Mouse (Mus musculus) heart, embryonic 13.5 days (tissue): ENCODE results near the gene Timm50. TPM values are rescaled to one million over a fixed set of nuclear protein-coding genes. Genes with fewer than 3 reads are reported as not detected.

ENCODE experiments used
- ATAC-seq: fragments of 200-750 bp; cut with Nextera tagmentation; 2 replicates; pipeline ENCODE4 v1.8.0; 2017; ENCODE audit warnings: moderate TSS enrichment; ENCODE audit not compliant: insufficient number of reproducible peaks, low FRiP score, low TSS enrichment; ENCODE audit errors: extremely low read depth
- H3K27ac ChIP-seq: fragments of 300-500 bp; sonication (generic); replicated peaks from 2 replicates; pipeline ENCODE4 v1.5.1; 2015; ENCODE audit warnings: moderate library complexity, mild to moderate bottlenecking, inconsistent platforms
- H3K27me3 ChIP-seq: fragments of 300-500 bp; sonication (generic); replicated peaks from 2 replicates; pipeline ENCODE4 v1.6.1; 2015; ENCODE audit warnings: mild to moderate bottlenecking, inconsistent platforms
- H3K36me3 ChIP-seq: fragments of 300-500 bp; sonication (generic); 2 replicates; pipeline ENCODE4 v1.6.1; 2015; ENCODE audit warnings: mild to moderate bottlenecking, inconsistent platforms
- H3K4me1 ChIP-seq: fragments of 300-500 bp; sonication (generic); 2 replicates; pipeline ENCODE4 v1.6.1; 2015; ENCODE audit warnings: inconsistent platforms
- H3K4me2 ChIP-seq: fragments of 300-500 bp; sonication (generic); 2 replicates; pipeline ENCODE4 v1.6.1; 2015; ENCODE audit warnings: inconsistent platforms, mild to moderate bottlenecking, moderate library complexity
- H3K4me3 ChIP-seq: fragments of 300-500 bp; sonication (generic); 2 replicates; pipeline ENCODE4 v1.5.1; 2015; ENCODE audit warnings: moderate library complexity, mild to moderate bottlenecking, inconsistent platforms
- H3K9ac ChIP-seq: fragments of 300-500 bp; sonication (generic); 2 replicates; pipeline ENCODE4 v1.6.1; 2015; ENCODE audit warnings: inconsistent platforms, mild to moderate bottlenecking, moderate library complexity
- H3K9me3 ChIP-seq: fragments of 300-500 bp; sonication (generic); 2 replicates; pipeline ENCODE4 v1.6.1; 2016; ENCODE audit warnings: inconsistent platforms
- WGBS: fragments of 180-500 bp; shearing (Covaris S2); methylation state at CpG from one replicate; pipeline ENCODE4 v1.1.7; 2015; ENCODE audit warnings: mixed read lengths; 5-methylcytosine and 5-hydroxymethylcytosine counted together
- polyA plus RNA-seq: library from polyadenylated mRNA; unstranded; fragments of >200 nt; fragmentation: Nextera tagmentation; extraction: Ambion mirVana; gene quantifications from 2 replicates; pipeline ENCODE4 v1.2.1, GENCODE M21; 2015

The Timm50 gene
- polyA plus RNA-seq, 1 experiment from 2014 or later, result 114 TPM

DNA sequence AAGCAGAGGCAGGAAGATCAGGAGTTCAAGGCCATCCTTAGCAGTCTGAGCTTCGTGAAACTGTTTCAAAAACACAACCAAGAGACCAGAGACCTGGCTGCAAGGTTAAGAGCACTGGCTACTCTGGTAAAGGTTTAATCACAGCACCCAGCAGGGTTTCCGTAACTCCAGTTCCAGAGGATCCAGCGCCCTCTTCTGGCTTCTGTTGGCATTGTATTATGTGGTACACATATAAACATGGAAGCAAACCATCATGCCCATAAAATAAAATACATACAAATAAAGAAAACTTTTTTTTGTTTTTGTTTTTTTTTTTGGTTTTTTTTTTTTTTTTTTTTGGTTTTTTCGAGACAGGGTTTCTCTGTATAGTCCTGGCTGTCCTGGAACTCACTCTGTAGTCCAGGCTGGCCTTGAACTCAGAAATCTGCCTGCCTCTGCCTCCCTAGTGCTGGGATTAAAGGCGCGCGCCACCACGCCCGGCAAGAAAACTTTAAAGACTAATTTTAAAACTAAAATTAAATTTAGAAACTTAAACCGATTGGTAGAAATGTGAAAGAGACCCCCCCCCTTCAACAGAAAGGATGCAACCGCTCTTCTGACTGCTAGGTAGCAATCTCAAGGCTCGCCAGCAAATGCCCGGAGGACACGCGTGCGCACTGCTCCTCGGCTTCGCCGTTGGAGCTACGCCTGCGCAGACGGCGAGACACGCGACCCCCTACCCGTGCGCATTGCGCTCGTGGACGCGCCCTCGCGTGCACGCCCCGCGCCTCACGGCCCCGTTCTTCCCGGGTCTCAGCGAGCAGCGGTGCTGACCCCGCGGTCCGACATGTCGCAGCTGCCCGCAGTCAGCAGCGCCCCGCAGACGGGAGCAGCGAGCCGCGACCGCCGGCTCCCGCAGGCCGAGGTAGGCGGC lies 44.5 kb downstream of the Timm50 start, which contains the start of gene Eid2:
TSS of gene Eid2 (plus strand) at position 753 of the 913 bp plus-strand sequence.
- peak within 1 kb of the TSS; percentile 86 for H3K27ac ChIP-seq
- peaks cover 11% of the 10 kb centered on the region for H3K4me1 ChIP-seq
- peak within 1 kb of the TSS; percentile 92 for H3K4me3 ChIP-seq
- peaks cover 28% of the 10 kb centered on the region for H3K36me3 ChIP-seq
- H3K4me2 ChIP-seq, result peak within 1 kb of the TSS; percentile 90
- peak within 1 kb of the TSS; percentile 98 for H3K9ac ChIP-seq
- no peaks in the 10 kb centered on the region for H3K9me3 ChIP-seq
- WGBS, result 6% methylated on average over 54 of the region's 57 CpGs
- peak; percentile 79 for ATAC-seq
- no peaks in the 10 kb centered on the region; the same call in 1 of the 2 replicates for H3K27me3 ChIP-seq

DNA sequence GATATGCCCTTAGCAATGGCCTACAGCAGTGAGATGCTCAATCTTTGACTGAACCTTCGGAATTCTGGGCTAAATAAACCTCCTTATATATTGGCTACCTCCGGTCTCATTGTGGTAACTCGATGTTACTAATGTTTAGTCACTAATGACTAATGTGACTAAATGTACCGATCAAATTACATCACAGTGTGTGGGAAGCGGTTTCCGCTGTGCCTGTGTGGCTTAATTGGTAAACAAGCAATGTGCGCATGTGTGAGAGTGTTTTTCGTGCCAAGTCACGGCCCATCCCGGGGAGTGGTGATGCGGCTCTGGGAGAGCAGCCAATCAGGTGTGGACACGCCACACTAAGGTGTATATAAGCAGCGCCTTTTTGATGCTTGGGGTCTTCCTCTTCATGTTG lies 46.5 kb downstream of the Timm50 start:
- Histone ChIP-seq H3K9ac (no peak overlapping the region), H3K4me2 (no peak overlapping the region), H3K9me3 (no peaks in the 10 kb centered on the region), H3K4me3 (no peak overlapping the region), H3K27me3 (no peaks in the 10 kb centered on the region; the same call in 1 of the 2 replicates), H3K4me1 (peaks cover 11% of the 10 kb centered on the region), H3K36me3 (peaks cover 14% of the 10 kb centered on the region), H3K27ac (no peak overlapping the region)
- no peak for ATAC-seq
- 81% methylated on average over 13 of the region's 13 CpGs for WGBS

DNA sequence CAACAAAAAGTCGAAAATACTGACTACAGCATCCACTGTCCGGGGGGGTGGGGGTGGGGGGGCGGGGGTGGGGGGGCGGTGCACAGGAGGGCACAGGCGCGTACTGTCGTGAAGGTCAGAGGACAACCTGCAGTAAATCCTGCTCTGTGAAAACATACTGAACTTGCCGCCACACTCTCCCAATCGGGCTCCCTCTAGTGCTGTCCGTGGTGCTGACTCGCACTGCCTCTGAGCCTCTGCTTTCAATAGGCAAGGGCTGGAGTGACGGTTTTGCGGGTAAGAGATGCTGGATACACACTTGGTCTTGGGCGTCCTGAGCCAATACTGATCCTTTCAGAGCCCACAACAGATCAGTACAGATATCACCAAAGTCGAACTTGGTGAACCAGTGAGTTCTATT lies 48.1 kb downstream of the Timm50 start:
- Histone ChIP-seq H3K27me3 (no peaks in the 10 kb centered on the region; the same call in 1 of the 2 replicates), H3K36me3 (no peaks in the 10 kb centered on the region), H3K4me2 (no peak overlapping the region), H3K9me3 (no peaks in the 10 kb centered on the region), H3K4me3 (no peak overlapping the region), H3K4me1 (peaks cover 5% of the 10 kb centered on the region), H3K9ac (no peak overlapping the region), H3K27ac (no peak overlapping the region)
- ATAC-seq, result no peak
- 8% methylated on average over 14 of the region's 15 CpGs for WGBS

DNA sequence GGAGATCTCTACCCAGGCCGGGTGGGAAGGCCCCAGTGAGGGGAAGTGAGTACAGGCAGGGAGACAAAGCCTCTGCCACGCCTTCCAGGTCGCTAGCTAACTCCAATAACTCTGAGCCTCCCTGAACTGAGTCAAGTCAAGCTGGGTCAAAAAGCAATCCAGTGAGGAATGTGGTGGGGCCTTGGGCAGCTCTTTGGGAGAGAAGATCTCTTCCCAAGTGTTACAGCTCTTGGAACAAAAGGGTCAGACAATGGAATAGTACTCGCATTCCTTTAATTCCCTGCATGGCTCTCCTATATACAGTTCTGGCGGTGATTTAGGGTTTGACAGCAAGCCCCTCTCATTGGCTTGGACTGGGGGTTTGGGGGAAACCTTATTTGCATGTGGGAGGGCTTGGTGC lies 49.0 kb downstream of the Timm50 start:
- Histone ChIP-seq H3K27ac (no peak overlapping the region), H3K4me3 (no peak overlapping the region), H3K9me3 (no peaks in the 10 kb centered on the region), H3K4me1 (no peaks in the 10 kb centered on the region), H3K27me3 (no peaks in the 10 kb centered on the region; the same call in 1 of the 2 replicates), H3K36me3 (no peaks in the 10 kb centered on the region), H3K9ac (no peak overlapping the region), H3K4me2 (no peak overlapping the region)
- no peak for ATAC-seq
- 44% methylated on average over 5 of the region's 5 CpGs for WGBS

Other genes with a start within 250 kb of the Timm50 start
- gene Fcgbp, start 240.8 kb downstream of the Timm50 start, polyA plus RNA-seq, result 0.11 TPM in 1 of 2 replicates, not detected in the other
- 0.05 TPM in 1 of 2 replicates, not detected in the other for gene 9530053A07Rik, start 182.6 kb downstream of the Timm50 start, polyA plus RNA-seq
- gene Fbl, start 142.4 kb downstream of the Timm50 start, polyA plus RNA-seq, result 81.3 and 86.7 TPM in 2 replicates
- 8.8 and 9.0 TPM in 2 replicates for gene Dyrk1b, start 132.6 kb downstream of the Timm50 start, polyA plus RNA-seq
- gene Eid2, start 44.2 kb downstream of the Timm50 start, polyA plus RNA-seq, result 1.1 and 1.2 TPM in 2 replicates
- 7.4 and 7.6 TPM in 2 replicates for gene Eid2b, start 34.3 kb downstream of the Timm50 start, polyA plus RNA-seq
- gene Selenov, start 20.9 kb downstream of the Timm50 start, polyA plus RNA-seq, result not detected in 2 replicates
- gene Dll3, start 9.8 kb downstream of the Timm50 start, polyA plus RNA-seq, result 0.05 and 0.19 TPM in 2 replicates
- gene Supt5, start 26.7 kb upstream of the Timm50 start, polyA plus RNA-seq, result 60.1 and 62.3 TPM in 2 replicates
- gene Rps16, start 38.6 kb upstream of the Timm50 start, polyA plus RNA-seq, result 599 and 651 TPM in 2 replicates
- 43.5 and 49.3 TPM in 2 replicates for gene Plekhg2, start 60.5 kb upstream of the Timm50 start, polyA plus RNA-seq
- 11.9 and 13.6 TPM in 2 replicates for gene Zfp36, start 68.2 kb upstream of the Timm50 start, polyA plus RNA-seq
- 49.9 and 54.2 TPM in 2 replicates for gene Med29, start 80.6 kb upstream of the Timm50 start, polyA plus RNA-seq
- 73.4 and 75.1 TPM in 2 replicates for gene Paf1, start 80.9 kb upstream of the Timm50 start, polyA plus RNA-seq
- 6.9 and 8.4 TPM in 2 replicates for gene Gmfg, start 125.4 kb upstream of the Timm50 start, polyA plus RNA-seq
- gene Lrfn1, start 139.9 kb upstream of the Timm50 start, polyA plus RNA-seq, result 0.94 and 1.1 TPM in 2 replicates
- gene Ifnl2, start 198.4 kb upstream of the Timm50 start, polyA plus RNA-seq, result not detected in 2 replicates
- gene Ifnl3, start 210.8 kb upstream of the Timm50 start, polyA plus RNA-seq, result not detected in 2 replicates
- not detected in 2 replicates for gene Sycn, start 228.8 kb upstream of the Timm50 start, polyA plus RNA-seq
- not detected in 2 replicates for gene Nccrp1, start 235.2 kb upstream of the Timm50 start, polyA plus RNA-seq